Mouse (Mus musculus) thymus, adult 2 months (tissue): ENCODE measurements around the gene Dhx16. TPM values are rescaled to one million over a fixed set of nuclear protein-coding genes. Genes with fewer than 3 reads are reported as not detected.
A peak's percentile ranks its signal among the peaks of the same experiment; 100 is the strongest.

Experiments
- DNase-seq: peaks from one replicate; pipeline ENCODE4 v3.0.0; 2021
- H3K27ac ChIP-seq: fragments of 200-500 bp; 2 replicates; pipeline ENCODE4 v1.5.1; 2012; ENCODE audit warnings: low read length, control low read depth; ENCODE audit not compliant: control insufficient read depth, insufficient read depth
- H3K27me3 ChIP-seq: fragments of 200-500 bp; 2 replicates; pipeline ENCODE4 v1.6.1; 2012; ENCODE audit warnings: mild to moderate bottlenecking, low read length, moderate library complexity, mixed read lengths; ENCODE audit not compliant: control insufficient read depth, insufficient read depth
- H3K36me3 ChIP-seq: fragments of 200-500 bp; 2 replicates; pipeline ENCODE4 v1.6.1; 2012; ENCODE audit warnings: mild to moderate bottlenecking, low read length, moderate library complexity; ENCODE audit not compliant: control insufficient read depth, insufficient read depth
- H3K4me1 ChIP-seq: fragments of 200-500 bp; replicated peaks from 2 replicates; pipeline ENCODE4 v1.6.1; 2012; ENCODE audit warnings: low read length; ENCODE audit not compliant: control insufficient read depth, insufficient read depth
- H3K4me3 ChIP-seq: fragments of 200-500 bp; 2 replicates; pipeline ENCODE4 v1.5.1; 2012; ENCODE audit warnings: mild to moderate bottlenecking, low read length, control low read depth, moderate library complexity; ENCODE audit not compliant: control insufficient read depth, insufficient read depth
- CTCF ChIP-seq: fragments of 200-500 bp; IDR thresholded peaks from 2 replicates; pipeline ENCODE4 v1.5.1; 2012; ENCODE audit warnings: mild to moderate bottlenecking, control low read depth, low read length, moderate library complexity, borderline replicate concordance; ENCODE audit not compliant: control insufficient read depth, poor library complexity, insufficient read depth; ENCODE audit errors: extremely low read depth
- POLR2A ChIP-seq: fragments of 200-500 bp; IDR thresholded peaks from 2 replicates; pipeline ENCODE4 v1.6.1; 2012; ENCODE audit warnings: mild to moderate bottlenecking, low read length, control low read depth, moderate library complexity; ENCODE audit not compliant: control insufficient read depth, poor library complexity, insufficient read depth; ENCODE audit errors: extremely low read depth
- WGBS: fragments of 180-500 bp; shearing (Covaris S2); methylation state at CpG from one replicate; pipeline ENCODE4 v1.1.7; 2018; 5-methylcytosine and 5-hydroxymethylcytosine counted together
- polyA plus RNA-seq: library from polyadenylated mRNA; depleted of rRNA; stranded (reverse); fragments of >200 nt; gene quantifications from 2 replicates; pipeline ENCODE4 v1.2.3, GENCODE M21; 2012

The Dhx16 gene
- polyA plus RNA-seq, 1 experiment: 174 TPM

DNA sequence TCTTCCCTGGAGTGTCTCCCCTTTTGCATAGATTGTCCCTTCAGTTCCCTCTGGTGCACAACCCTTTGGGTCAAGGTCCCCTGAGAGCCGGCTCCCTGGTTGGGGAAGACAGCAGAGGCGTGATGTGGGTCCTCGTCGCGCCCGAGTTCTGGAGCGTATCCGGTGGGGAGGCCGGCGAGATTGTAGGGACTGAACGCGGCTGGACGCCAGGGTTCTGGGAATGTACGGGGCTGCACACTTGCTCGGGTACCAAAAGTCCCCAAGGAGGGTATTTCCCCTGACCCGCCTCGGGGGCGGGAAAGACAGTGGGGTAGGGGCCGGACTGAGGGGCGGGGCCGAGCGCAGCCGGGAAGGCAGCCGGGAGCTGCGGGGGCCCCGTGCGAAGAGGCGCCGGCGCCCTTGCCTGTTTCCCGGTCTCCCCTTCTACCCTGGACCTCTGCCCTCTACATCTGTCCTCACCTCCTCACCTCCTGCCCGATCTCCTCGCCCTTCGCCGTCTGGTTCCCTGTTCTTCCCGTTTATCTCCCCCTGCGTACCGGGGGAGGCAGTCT lies 13.3 kb upstream of the Dhx16 start:
- WGBS: under 1% methylated on average over 38 of the region's 38 CpGs

DNA sequence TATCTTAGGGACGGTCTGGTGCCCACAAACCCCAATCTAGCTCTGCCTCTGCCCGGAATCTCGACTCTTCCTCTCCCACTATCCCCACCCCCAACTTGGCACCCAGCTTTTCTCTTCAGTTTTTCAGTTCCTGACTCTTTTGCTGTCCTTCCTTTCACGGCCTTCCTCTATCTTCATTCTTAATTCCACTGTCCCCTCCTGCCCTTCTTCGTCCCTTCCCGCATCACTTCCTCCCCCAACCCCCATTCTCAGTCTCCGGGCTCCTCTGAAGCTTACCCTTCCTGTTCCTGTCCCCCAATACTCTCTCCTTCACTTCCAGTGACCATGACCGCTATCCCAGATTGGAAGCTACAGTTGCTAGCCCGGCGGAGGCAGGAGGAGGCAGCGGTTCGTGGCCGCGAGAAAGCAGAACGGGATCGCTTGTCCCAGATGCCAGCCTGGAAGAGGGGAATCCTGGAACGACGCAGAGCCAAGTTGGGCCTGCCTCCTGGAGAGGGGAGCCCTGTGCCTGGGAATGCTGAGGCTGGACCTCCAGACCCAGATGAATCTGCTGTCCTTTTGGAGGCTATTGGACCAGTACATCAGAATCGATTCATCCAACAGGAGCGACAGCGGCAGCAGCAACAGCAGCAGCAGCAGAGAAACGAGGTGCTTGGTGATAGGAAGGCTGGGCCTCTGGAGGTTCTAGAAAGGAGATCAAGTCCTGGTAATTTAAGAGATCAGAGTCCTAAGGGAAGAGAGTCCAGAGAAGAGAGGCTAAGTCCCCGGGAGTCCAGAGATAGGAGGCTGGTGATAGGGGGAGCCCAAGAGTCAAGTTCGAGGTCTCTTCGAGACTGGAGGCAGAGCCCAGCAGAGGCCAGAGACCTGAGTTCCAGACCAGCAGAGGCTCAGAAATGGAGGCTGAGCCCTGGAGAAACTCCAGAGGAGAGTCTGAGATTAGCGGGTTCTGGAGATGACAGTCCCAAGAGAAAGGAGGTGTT lies 12.4 kb upstream of the Dhx16 start:
- 6% methylated on average over 26 of the region's 26 CpGs for WGBS
- Histone ChIP-seq H3K36me3 (no peaks in the 10 kb centered on the region), H3K27ac (peak overlapping the region; percentile 55), H3K4me1 (peaks cover 39% of the 10 kb centered on the region), H3K4me3 (peak overlapping the region; percentile 96), H3K27me3 (no peaks in the 10 kb centered on the region)
- peak; percentile 72 for DNase-seq
- TF ChIP-seq CTCF (peak; percentile 10; the same call in 1 of the 2 replicates), POLR2A (no peak)

More for the DNA sequence above, 13.3 kb upstream of the Dhx16 start:
- H3K36me3 ChIP-seq: no peaks in the 10 kb centered on the region
- H3K4me1 ChIP-seq: peaks cover 36% of the 10 kb centered on the region
- peak overlapping the region; percentile 55; the same call in 1 of the 2 replicates for H3K27ac ChIP-seq
- TF ChIP-seq CTCF (no peak), POLR2A (no peak)
- no peaks in the 10 kb centered on the region for H3K27me3 ChIP-seq
- peak overlapping the region; percentile 96 for H3K4me3 ChIP-seq
- DNase-seq: peak; percentile 59

DNA sequence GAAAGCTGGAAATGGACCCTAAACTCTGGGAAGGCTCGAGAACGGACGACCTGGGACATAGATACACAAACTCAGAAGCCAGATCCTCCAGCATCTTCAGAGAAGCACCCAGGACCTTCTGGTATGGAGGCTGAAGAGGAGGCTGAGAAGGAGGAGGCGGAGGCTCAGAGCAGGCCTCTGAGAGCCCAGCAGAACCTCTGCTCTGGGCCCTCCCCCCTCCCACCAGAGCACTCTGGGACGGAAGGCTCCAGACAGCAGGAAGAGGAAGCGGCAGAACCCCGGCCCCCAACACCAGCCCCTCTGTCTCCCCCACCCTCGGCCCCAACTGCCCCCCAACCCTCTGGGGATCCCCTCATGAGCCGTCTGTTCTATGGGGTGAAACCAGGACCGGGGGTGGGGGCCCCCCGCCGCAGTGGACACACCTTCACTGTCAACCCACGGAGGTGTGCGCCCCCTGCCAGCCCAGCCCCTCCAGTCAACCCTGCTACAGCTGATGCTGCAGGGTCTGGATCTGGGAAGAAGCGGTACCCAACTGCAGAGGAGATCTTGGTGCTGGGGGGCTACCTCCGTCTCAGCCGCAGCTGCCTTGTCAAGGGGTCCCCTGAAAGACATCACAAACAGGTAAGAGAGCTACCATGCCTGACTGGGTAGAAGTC lies 11.3 kb upstream of the Dhx16 start:
- Histone ChIP-seq H3K36me3 (no peaks in the 10 kb centered on the region), H3K4me3 (peak overlapping the region; percentile 96), H3K27ac (peak overlapping the region; percentile 88), H3K4me1 (peaks cover 42% of the 10 kb centered on the region), H3K27me3 (no peaks in the 10 kb centered on the region)
- DNase-seq: peak; percentile 69
- no peak for TF ChIP-seq CTCF
- TF ChIP-seq POLR2A: peak; percentile 29; the same call in 1 of the 2 replicates
- 4% methylated on average over 17 of the region's 17 CpGs for WGBS

DNA sequence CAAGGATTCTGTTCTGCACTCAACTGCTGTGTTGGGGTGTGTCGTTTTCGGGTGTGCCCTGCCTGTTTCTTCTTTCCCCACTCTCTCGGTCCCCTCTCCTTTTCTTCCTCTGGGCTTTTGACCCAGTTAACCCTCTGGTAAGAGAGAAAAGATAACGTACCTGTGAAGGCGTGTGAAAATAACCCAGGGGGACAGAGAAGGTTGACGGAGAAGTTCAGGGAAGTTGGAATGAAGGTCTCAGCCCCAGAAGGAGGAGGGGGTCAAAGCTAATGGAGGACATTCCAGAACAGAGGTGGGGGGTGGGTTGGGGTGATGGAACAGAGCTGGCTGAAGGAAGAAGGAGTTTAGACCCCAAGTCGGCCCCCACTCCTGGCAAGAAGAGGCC lies 10.7 kb upstream of the Dhx16 start:
- DNase-seq: no peak
- 1% methylated on average over 7 of the region's 7 CpGs for WGBS

DNA sequence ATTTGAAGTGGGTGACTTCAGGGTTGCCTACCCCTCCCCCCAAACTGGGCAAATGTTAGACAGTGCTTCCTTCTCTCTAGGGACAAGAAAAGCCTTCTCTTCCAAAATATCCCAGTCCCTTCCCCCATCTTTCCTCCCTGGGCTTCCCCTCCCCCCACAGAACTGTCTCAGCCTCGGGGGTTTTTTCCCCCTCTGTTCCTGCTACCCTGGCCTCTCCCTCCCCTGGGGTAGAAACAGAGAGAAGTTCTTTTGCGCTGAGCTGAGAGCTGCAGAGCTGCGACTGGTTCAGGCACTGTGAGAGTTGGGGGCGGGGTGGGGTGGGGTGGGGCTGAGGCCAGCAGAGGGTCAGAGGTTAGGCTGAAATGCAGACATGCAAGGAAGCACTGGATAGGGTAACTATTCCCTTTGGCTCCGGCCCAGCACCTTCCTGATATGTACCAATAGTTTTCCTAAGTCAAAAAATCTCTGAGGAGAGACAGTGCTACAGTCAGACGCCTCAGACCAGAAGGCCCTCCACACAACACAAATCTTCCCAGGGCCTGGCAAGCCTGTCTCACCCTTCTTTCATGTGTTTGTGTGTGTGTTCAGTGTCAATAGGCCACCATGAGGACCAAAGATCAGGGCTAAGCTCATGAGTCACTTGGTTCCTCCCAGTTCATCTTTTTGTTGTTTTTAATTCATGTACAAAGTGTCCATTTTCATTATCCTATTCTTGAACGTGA lies 10.1 kb upstream of the Dhx16 start:
- peak; percentile 47 for DNase-seq
- WGBS: under 1% methylated on average over 7 of the region's 7 CpGs
- TF ChIP-seq POLR2A (0 out of 2 replicates have a peak, but pooled peaks have one; percentile 38), CTCF (no peak)
- Histone ChIP-seq H3K36me3 (peaks cover 6% of the 10 kb centered on the region), H3K4me1 (peaks cover 46% of the 10 kb centered on the region), H3K27ac (peak overlapping the region; percentile 88), H3K4me3 (peak overlapping the region; percentile 96), H3K27me3 (no peaks in the 10 kb centered on the region)

More for the DNA sequence above, 10.7 kb upstream of the Dhx16 start:
- Histone ChIP-seq H3K4me1 (peaks cover 46% of the 10 kb centered on the region), H3K27ac (peak overlapping the region; percentile 88), H3K4me3 (peak overlapping the region; percentile 96), H3K27me3 (no peaks in the 10 kb centered on the region), H3K36me3 (peaks cover under 1% of the 10 kb centered on the region; the same call in 1 of the 2 replicates)
- TF ChIP-seq POLR2A (no peak), CTCF (no peak)

DNA sequence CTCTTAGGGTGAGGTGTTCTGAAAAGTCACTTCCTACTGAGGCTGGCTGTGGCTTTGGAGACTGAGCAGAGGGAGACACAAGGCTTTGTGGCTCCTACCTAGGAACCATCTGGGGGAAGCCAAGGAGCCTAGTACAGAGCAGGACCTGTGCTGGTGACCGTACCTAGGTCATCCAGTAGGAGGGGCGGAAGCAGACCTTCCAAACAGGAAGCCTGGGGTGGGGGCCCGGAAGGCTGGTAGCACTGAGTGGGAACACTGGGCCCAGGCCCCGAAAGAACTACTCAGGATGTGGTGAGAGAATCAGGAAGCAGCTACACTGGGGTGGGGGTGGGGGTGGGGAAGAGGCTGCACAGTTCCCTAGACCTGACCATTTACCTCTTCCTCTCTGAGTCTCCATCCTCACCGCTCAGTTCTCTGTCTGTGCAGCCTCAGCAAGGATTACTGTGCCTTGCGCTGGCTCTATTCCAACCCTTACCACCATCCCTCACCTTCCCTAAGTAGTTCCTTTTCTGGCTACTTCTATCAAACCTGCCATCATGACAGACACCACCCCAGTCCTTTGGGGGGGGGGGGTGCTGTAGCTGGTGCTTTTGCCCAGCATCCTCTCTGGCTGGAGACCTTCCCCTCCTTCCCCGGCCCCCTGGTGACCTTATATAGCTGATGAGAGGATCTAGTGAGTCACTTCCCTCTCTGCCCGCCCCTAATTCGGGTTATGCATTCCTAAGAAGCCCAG lies 9.3 kb upstream of the Dhx16 start:
- Histone ChIP-seq H3K4me1 (peaks cover 39% of the 10 kb centered on the region), H3K27me3 (no peaks in the 10 kb centered on the region), H3K36me3 (peaks cover 14% of the 10 kb centered on the region), H3K27ac (peak overlapping the region; percentile 88), H3K4me3 (peak overlapping the region; percentile 96)
- WGBS: 3% methylated on average over 9 of the region's 9 CpGs
- no peak; the same call in 1 of the 2 replicates for TF ChIP-seq CTCF
- no peak for TF ChIP-seq POLR2A
- DNase-seq: peak; percentile 85
